Mouse (Mus musculus): ENCODE data around the gene Catsper1. TPM values are rescaled to one million over a fixed set of nuclear protein-coding genes. Genes with fewer than 3 reads are reported as not detected.

Catsper1 gene
- polyA plus RNA-seq, 1 experiment, result not detected

DNA sequence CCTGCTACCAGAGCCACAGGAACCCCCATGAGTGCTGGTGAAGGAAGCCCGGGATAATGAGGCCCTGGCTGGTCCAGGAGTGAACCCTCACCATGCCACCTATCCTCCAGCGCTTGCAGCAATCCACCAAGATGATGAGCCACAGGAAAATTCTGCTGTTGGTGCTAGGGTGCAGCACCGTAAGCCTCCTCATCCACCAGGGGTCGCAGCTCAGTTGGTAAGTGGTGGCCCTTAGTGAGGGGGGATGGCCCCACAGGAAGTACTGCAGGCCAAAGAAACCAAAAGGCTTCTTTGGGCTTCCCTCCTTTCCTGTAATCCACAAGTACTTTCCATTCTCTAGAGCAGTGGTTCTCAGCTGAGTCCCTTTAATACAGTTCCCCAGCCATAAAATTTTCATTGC, 33.1 kb upstream of the Catsper1 start:
- H3K4me1 ChIP-seq (replicated peaks; ENCODE audit: control insufficient read depth, insufficient read depth, low read length), result 0 out of 2 replicates have a peak, but pooled peaks cover 3% of the 10 kb centered on the region
- 5% methylated on average over 4 of the region's 4 CpGs for WGBS
- H3K27me3 ChIP-seq (ENCODE audit: control insufficient read depth, insufficient read depth, low read length), result no peaks in the 10 kb centered on the region
- H3K4me3 ChIP-seq (ENCODE audit: control insufficient read depth, insufficient read depth, low read length), result no peak overlapping the region
- H3K27ac ChIP-seq (ENCODE audit: control insufficient read depth, insufficient read depth, low read length), result no peak overlapping the region
- H3K36me3 ChIP-seq (ENCODE audit: control insufficient read depth, insufficient read depth, low read length), result no peaks in the 10 kb centered on the region
- TF ChIP-seq POLR2A (IDR thresholded peaks at IDR 0.05; ENCODE audit: control insufficient read depth, extremely low read depth, insufficient read depth, low read length, poor library complexity) (no peak), CTCF (IDR thresholded peaks at IDR 0.05; ENCODE audit: borderline replicate concordance, control insufficient read depth, extremely low read depth, insufficient read depth, low read length, poor library complexity) (peak; percentile 79)
- peak; percentile 85 for DNase-seq

DNA sequence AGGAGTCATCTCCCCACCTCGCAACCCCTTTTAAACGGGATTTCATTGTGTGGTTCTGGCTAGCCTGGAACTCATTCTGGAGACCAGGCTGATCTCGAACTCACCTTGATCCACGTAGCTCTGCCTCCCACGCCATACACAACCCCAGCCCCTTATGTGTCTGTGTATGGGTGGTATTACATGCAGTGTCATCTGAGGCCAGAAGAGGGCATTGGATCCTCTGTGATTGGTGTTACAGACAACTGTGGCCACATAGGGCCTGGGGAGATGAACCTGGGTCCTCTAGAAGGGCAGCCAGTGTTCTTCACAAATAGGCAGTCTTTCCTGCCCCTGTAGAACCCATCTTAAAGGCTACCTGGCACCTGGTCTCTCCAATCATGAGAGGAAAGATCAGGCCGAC, 29.3 kb upstream of the Catsper1 start:
- no peaks in the 10 kb centered on the region for H3K27me3 ChIP-seq (ENCODE audit: control insufficient read depth, insufficient read depth, low read length)
- 88% methylated on average over 6 of the region's 6 CpGs for WGBS
- 0 out of 2 replicates have a peak, but pooled peaks cover 3% of the 10 kb centered on the region for H3K4me1 ChIP-seq (replicated peaks; ENCODE audit: control insufficient read depth, insufficient read depth, low read length)
- TF ChIP-seq POLR2A (IDR thresholded peaks at IDR 0.05; ENCODE audit: control insufficient read depth, extremely low read depth, insufficient read depth, low read length, poor library complexity) (no peak), CTCF (IDR thresholded peaks at IDR 0.05; ENCODE audit: borderline replicate concordance, control insufficient read depth, extremely low read depth, insufficient read depth, low read length, poor library complexity) (no peak)
- H3K4me3 ChIP-seq (ENCODE audit: control insufficient read depth, insufficient read depth, low read length), result no peak overlapping the region
- no peaks in the 10 kb centered on the region for H3K36me3 ChIP-seq (ENCODE audit: control insufficient read depth, insufficient read depth, low read length)
- H3K27ac ChIP-seq (ENCODE audit: control insufficient read depth, insufficient read depth, low read length), result no peak overlapping the region
- no peak for DNase-seq

DNA sequence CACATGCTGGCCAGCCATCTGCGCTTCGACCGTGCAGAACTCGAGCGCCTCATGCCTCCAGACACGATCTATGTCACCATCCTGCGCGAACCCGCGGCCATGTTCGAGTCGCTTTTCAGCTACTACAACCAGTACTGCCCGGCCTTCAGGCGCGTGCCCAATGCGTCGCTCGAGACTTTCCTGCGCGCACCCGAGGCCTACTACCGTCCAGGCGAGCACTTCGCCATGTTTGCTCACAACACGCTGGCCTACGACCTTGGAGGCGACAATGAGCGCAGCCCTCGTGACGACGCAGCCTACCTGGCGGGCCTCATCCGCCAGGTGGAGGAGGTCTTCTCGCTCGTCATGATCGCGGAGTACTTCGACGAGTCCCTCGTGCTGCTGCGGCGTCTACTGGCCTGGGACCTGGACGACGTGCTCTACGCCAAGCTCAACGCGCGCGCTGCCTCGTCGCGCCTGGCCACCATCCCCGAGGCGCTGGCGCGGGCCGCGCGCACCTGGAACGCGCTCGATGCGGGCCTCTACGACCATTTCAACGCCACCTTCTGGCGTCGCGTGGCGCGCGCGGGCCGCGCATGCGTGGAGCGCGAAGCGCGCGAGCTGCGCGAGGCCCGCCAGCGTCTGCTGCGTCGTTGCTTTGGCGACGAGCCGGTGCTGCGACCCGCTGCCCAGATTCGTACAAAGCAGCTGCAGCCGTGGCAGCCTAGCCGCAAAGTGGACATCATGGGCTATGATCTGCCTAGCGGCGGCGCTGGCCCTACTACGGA, 28.4 kb upstream of the Catsper1 start:
- H3K36me3 ChIP-seq (ENCODE audit: control insufficient read depth, insufficient read depth, low read length), result no peaks in the 10 kb centered on the region
- 0 out of 2 replicates have a peak, but pooled peaks cover 3% of the 10 kb centered on the region for H3K4me1 ChIP-seq (replicated peaks; ENCODE audit: control insufficient read depth, insufficient read depth, low read length)
- H3K27ac ChIP-seq (ENCODE audit: control insufficient read depth, insufficient read depth, low read length), result no peak overlapping the region
- H3K4me3 ChIP-seq (ENCODE audit: control insufficient read depth, insufficient read depth, low read length), result peak overlapping the region; percentile 22; the same call in 1 of the 2 replicates
- DNase-seq, result no peak
- TF ChIP-seq CTCF (IDR thresholded peaks at IDR 0.05; ENCODE audit: borderline replicate concordance, control insufficient read depth, extremely low read depth, insufficient read depth, low read length, poor library complexity) (no peak), POLR2A (IDR thresholded peaks at IDR 0.05; ENCODE audit: control insufficient read depth, extremely low read depth, insufficient read depth, low read length, poor library complexity) (no peak)
- 58% methylated on average over 98 of the region's 98 CpGs for WGBS
- no peaks in the 10 kb centered on the region for H3K27me3 ChIP-seq (ENCODE audit: control insufficient read depth, insufficient read depth, low read length)

DNA sequence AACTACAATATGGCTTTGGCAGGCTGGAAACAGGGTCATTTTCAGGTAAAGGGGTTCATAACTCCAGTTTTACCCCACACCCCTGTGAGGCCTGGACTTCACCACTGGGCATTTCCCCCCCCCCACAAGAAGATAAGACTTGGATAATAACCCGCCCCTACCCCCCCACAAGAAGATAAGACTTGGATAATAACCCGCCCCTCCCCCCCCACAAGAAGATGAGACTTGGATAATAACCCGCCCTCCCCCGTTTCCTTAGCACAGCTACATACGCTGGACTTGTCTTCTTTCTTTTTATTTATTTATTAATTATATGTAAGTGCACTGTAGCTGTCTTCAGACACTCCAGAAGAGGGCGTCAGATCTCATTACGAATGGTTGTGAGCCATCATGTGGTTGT, 26.5 kb upstream of the Catsper1 start:
- Histone ChIP-seq H3K36me3 (ENCODE audit: control insufficient read depth, insufficient read depth, low read length) (no peaks in the 10 kb centered on the region), H3K27ac (ENCODE audit: control insufficient read depth, insufficient read depth, low read length) (no peak overlapping the region), H3K4me1 (replicated peaks; ENCODE audit: control insufficient read depth, insufficient read depth, low read length) (0 out of 2 replicates have a peak, but pooled peaks cover 3% of the 10 kb centered on the region), H3K27me3 (ENCODE audit: control insufficient read depth, insufficient read depth, low read length) (no peaks in the 10 kb centered on the region), H3K4me3 (ENCODE audit: control insufficient read depth, insufficient read depth, low read length) (no peak overlapping the region)
- 83% methylated on average over 7 of the region's 7 CpGs for WGBS
- DNase-seq, result no peak
- TF ChIP-seq POLR2A (IDR thresholded peaks at IDR 0.05; ENCODE audit: control insufficient read depth, extremely low read depth, insufficient read depth, low read length, poor library complexity), result no peak
- no peak for TF ChIP-seq CTCF (IDR thresholded peaks at IDR 0.05; ENCODE audit: borderline replicate concordance, control insufficient read depth, extremely low read depth, insufficient read depth, low read length, poor library complexity)

DNA sequence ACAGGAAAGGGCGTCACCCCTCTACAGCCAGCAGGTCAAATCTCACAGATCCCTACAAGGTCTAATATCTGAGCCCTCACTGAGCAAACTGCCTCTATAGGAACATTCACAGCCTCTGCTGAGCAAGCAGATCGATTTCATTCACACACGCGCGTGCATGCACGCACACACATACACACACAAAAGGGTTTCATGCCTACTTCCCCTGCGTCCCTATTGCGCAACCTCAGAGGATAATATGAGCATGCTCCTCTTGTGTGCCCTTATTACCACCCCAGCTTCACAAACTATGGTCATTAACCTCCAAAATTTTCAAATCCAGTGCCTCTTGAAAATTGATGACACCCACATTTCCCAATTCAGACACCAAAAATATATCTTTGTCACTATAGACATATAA, 22.4 kb upstream of the Catsper1 start:
- H3K4me3 ChIP-seq (ENCODE audit: control insufficient read depth, insufficient read depth, low read length), result no peak overlapping the region
- no peak for DNase-seq
- H3K4me1 ChIP-seq (replicated peaks; ENCODE audit: control insufficient read depth, insufficient read depth, low read length), result no peaks in the 10 kb centered on the region
- H3K27me3 ChIP-seq (ENCODE audit: control insufficient read depth, insufficient read depth, low read length), result no peaks in the 10 kb centered on the region
- WGBS, result 74% methylated on average over 8 of the region's 8 CpGs
- H3K36me3 ChIP-seq (ENCODE audit: control insufficient read depth, insufficient read depth, low read length), result no peaks in the 10 kb centered on the region
- TF ChIP-seq CTCF (IDR thresholded peaks at IDR 0.05; ENCODE audit: borderline replicate concordance, control insufficient read depth, extremely low read depth, insufficient read depth, low read length, poor library complexity) (no peak), POLR2A (IDR thresholded peaks at IDR 0.05; ENCODE audit: control insufficient read depth, extremely low read depth, insufficient read depth, low read length, poor library complexity) (no peak)
- H3K27ac ChIP-seq (ENCODE audit: control insufficient read depth, insufficient read depth, low read length), result no peak overlapping the region

DNA sequence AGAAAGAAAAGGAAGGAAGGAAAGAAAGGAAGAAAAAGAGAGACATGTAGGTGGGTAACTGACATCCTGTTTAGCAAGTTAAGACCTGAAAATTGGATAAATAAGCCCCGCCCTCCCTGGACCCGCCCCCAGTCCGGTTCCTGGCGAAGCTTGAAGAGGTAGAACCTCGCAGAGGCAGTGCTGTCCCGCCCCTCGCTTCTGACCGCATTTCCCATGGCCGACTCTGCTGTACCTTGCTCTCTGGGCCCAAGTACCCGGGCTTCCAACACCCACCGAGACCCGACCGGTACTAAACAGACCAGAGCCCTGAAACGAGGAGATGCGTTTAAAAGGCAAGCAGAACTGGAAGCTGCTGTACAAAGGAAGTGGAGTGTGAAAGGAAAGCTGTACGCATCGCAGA, 11.7 kb upstream of the Catsper1 start:
- Histone ChIP-seq H3K36me3 (ENCODE audit: control insufficient read depth, insufficient read depth, low read length) (no peaks in the 10 kb centered on the region), H3K27me3 (ENCODE audit: control insufficient read depth, insufficient read depth, low read length) (no peaks in the 10 kb centered on the region), H3K4me1 (replicated peaks; ENCODE audit: control insufficient read depth, insufficient read depth, low read length) (peaks cover 6% of the 10 kb centered on the region), H3K4me3 (ENCODE audit: control insufficient read depth, insufficient read depth, low read length) (peak overlapping the region; percentile 54), H3K27ac (ENCODE audit: control insufficient read depth, insufficient read depth, low read length) (no peak overlapping the region)
- TF ChIP-seq POLR2A (IDR thresholded peaks at IDR 0.05; ENCODE audit: control insufficient read depth, extremely low read depth, insufficient read depth, low read length, poor library complexity) (no peak), CTCF (IDR thresholded peaks at IDR 0.05; ENCODE audit: borderline replicate concordance, control insufficient read depth, extremely low read depth, insufficient read depth, low read length, poor library complexity) (no peak)
- peak; percentile 52 for DNase-seq
- 38% methylated on average over 17 of the region's 17 CpGs for WGBS

Data from thymus, adult 2 months (tissue).